Mouse (Mus musculus): ENCODE measurements around the gene Meis3.

Gene Meis3

DNA sequence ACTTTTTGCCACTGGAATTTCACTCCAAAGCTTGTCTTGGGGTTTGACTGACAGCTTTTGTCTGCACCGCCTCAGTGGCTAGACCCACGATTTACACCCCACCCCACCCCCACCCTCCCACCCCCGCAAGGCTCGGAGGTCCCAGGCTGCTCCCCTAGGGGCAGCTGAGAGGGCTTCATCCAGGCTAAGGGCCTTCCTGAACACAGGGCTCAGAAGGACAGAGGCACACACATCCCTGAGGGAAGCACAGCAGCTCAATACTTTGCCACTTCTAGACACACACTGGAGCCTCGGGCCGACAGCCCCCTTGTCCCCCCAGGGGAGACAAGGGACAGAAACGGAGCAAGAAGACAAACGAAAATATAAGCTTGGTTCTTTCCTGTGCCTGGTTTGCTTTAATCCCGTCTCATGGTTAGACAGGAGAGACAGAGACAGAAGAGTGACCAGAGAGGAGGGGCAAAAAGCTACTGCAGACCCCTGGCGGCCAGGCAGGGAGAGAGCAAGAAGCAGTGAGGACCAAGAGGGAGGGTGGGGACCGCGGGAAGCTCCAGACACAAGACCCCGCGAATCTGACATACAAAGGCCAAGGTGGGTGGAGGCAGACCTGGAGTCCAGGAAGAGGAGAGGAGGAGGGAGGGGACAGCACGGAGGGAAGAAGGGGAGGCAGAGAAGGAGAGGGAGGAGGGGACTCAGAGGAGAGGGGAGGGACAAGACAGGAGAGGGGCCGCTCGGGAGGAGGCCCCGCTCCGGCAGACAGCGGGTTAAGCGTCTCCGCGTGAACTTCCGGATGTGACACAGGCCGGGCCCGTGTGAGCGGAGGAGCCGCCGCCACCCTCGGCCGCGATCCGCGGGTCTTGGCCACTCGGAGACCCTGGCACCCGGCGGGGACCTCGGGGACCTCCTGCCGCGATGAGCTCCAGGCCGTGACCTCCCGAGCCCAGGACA is at the start of gene Meis3:
TSS of gene Meis3 (plus strand) at position 494 of the 945 bp plus-strand sequence.
- DNase-seq (ENCODE audit: low spot score), result peak; percentile 65

DNA sequence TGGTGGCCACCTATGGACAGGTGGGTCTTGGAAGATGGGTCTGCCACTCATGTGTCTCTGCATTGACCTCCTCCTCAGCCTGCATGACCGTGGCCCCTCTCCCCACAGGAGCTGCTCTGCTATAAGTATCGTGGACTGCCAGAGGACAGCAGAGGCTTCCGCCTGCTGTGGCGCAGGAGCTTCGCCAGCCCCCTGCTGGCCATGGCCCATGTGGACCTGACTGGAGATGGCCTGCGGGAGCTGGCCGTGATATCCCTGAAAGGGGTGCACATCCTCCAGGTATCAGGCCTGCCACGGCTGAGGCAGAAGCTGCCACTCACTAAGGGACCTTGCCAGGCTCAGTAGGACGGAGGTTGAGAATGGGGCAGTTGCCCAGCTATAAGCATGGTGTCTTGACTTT is 49.1 kb upstream of the Meis3 start:
- DNase-seq (ENCODE audit: low spot score), result no peak

DNA sequence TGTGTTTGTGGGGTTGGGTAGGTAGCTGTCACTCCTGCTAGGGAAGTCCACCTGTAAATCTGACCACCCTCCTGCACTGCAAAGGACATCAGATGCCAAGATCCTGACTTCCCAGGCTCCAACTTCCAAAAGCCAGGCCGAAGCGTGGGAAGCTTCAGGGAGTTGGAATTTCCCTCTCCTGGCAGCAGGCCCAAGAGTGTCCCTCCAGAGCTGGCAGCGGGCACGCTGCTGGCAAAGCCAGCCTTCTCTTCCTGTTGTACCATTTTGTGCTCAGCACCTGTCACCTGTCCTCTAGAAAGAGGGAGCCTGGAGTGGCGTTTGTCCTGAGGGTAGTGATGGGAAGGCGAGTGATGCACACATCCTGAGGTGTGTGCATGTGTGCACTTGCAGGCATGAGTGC is 46.5 kb upstream of the Meis3 start:
- no peak for DNase-seq (ENCODE audit: low spot score)

DNA sequence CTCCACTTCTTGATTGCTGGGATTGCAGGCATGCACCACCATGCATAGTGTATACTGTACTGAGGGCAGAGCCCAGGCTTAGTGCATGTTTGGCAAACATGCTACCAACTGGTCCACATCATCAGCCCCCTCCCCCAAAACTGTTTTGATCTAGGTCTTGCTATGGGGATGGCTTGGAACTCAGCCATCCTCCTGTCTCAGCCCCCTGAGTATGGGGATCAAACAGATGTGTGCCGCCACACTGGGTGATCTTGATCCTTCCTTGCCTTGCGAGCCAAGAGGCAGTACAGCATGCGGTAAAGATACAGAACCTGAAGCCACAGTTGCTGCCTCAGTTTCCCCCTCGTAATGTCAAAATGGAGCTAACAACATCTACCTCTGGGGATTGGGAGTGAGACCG is 46.0 kb upstream of the Meis3 start:
- DNase-seq (ENCODE audit: low spot score), result no peak

- peak; percentile 91 for DNase-seq (ENCODE audit: low spot score)
Observed at GRCm38 (mm10) chr7:16129421-16129845, 45.5 kb upstream of the Meis3 start, which contains the start of gene Slc8a2. Slc8a2 (plus strand) TSS chr7:16129826.

DNA sequence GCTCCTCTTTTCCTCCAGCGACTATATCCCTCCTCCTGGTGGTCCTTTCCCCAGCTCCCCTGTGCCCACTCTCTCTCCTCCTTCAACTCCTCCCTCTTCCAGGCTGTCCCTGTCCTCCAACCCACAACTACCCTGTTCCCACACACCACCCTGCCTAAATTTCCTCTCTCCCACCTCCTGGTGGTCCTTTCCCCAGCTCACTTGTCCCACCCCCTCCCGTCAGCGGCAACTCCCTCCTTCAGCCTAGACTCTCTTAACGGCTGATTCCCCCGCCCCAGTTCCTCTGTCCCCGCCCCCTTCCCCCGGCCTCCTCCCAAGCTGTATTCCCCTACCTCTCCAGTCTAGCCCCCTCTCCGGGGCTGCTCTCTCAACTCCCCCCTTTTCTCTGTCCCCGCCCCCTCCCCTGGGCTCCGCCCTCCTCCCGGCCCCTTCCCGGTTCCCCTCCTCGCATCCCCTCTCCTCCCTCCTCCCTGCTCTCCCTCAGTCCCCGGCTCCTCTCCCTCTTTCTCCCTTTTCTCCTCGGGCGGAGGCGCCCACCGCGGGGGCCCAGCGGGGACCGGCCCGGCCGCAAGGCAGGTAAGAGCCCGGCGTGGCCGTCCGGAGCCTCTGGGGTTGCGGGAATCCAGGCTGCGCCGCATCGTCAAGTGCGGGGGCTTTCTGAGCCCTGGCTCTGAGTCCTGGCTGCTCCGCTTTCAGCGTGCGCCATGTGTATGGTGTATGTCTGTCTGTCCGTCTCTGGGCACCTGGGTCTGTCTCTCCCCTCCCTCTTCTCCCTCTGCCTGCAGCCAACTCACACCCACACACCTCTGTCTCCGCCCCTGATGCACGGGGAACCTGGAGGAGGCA is 44.8 kb upstream of the Meis3 start:
- peak; percentile 54 for DNase-seq (ENCODE audit: low spot score)

DNA sequence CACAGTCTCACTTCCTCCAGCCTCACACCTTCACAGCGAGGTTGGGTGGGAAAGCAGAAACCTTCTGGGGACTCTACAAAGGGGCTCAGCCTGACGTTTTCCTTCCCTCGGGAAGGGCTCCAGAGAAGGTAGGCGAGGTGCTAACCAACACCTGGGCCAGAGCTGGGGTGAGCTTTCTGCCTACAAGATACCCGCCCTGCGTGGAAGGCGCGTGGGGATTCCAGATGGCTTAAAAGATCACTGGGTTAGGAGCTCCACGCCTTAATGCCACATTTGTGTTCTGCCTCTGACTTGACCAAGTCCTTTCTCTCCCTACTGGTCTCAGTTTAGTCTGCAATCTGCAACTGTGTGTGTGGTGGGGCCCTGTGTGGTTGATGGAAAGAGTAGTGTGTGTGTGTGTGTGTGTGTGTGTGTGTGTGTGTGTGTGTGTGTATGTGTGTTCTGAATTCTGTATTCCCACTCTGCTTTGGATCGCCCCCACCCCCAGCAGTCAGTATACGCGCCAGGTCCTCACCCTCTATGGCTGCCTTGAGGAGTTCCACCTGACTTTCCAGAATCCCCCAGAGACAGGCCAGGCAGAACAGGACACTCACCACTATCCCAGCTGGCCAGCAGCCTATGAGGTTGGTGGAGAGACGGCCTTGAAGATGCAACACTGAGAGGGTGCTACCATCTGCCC is 43.8 kb upstream of the Meis3 start:
- no peak for DNase-seq (ENCODE audit: low spot score)

DNA sequence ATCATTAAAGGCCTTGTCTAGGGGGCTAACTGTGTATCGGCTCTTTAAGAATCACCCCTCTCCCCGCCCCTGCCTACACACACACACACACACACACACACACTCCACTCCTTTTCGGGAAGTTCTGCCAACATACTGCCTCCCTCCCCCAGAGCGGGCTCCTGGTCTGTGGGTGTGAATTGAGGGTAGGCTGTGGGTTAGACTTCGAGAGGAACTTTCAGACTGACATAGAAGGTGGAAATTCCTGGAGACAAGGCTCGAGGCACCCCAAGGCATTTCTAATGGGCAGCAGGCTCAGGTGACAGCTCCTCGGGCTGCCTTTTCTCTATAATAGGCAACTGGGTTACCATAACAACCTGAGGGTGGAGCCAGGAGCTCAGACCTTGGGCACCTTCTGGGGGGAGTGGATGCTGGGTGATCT is 42.7 kb upstream of the Meis3 start:
- DNase-seq (ENCODE audit: low spot score), result no peak

GRCm38 (mm10) chr7:16132926-16133325 is 42.0 kb upstream of the Meis3 start:
- DNase-seq (ENCODE audit: low spot score), result no peak

DNA sequence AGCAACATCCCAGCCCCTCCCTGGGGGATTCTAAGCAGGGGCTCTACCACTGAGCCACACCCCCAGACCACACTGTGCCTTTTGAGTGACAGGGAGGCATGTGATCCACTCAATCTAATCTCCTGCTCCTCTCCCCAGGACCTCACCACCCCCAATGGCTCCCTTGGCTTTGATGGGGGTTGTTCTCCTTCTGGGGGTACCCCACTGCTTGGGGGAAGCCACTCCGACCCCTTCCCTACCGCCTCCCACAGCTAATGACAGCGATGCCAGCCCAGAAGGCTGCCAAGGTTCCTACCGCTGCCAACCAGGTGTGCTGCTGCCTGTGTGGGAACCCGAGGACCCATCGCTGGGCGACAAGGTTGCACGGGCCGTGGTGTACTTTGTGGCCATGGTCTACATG is 41.2 kb upstream of the Meis3 start:
- DNase-seq (ENCODE audit: low spot score), result no peak

GRCm38 (mm10) chr7:16134951-16135392 is 39.9 kb upstream of the Meis3 start:
- DNase-seq (ENCODE audit: low spot score), result no peak

DNA sequence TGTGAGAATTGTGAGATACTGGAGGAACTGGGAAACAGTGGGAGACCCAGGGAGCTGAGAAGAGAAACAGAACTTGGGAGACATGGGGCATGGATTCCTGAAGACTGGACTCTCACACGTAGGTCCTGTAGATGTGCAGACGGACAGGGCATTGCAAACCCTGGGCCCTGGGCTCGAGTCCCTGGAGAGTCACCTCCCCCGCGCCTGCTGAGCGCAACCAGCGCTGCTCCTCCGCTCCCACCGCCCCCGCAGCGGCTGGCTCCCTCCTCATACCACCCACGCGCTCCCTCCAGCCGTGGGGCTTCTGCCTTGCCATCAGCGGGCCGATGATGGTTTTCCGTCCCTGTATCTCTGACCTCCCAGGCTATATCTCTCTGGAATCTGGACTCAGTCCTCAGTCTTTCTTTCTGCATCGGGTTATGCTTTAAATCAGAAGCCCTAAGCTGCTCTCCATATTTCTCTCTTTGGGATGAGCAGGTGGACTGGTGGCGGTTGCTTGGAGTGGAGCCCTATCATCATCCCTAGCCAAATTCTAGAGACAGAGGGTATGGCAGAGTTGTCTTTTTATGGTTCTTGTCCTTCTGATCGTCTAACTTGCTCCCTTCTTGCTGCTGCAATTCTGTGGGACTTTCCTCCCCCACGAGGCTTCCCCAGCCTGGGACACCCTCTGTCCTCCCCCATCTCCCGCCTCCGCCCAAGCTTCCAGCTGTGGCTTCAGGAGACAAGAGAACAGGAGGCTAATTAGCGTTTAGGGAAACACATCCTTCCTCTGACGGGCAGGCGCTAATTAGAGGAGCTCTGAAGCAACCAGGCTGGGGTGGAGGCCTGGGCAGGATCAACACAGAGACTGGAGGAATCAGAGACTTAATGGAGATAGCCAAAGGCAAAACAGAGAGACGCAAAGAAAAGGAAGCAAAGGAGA is 28.1 kb upstream of the Meis3 start:
- DNase-seq (ENCODE audit: low spot score), result peak; percentile 75

DNA sequence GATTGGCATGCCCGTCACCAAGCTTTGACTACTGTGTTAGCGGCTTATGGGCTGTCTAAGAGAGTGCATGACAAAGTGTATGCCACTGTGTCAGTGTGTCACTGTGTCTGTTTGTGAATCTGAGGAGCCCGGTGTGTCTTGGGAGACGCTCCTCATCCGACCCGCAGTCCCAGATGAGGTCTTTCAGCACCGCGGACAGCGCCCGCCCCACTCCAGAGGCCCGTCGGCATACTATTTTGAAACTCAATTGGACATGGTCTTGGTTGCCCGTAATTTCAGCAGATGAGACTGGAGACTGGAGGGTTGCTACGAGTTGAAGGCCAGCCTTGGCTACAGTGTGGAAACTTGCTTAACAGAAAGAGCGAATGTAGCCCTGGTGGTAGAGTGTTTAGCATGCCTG is 27.2 kb upstream of the Meis3 start:
- no peak for DNase-seq (ENCODE audit: low spot score)

DNA sequence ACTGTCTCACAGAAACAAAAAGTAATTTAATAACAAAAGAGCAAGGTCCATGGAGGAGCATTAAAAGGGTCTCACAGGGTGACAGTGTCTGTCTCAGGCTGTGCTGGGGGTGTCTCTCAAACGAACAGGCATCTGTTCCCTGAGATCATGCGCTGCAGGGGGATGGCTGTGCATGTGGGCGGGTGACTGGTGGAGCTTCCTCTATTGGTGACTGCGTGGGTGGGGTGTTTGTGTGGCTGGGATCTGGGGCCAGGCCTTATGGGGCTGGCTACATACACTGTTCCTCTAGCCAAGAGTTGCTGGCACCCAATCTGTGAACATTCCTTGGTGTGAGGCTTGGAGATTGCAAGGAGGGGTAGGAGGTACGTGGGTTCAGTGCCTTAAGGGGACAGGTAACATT is 25.6 kb upstream of the Meis3 start:
- peak; percentile 91 for DNase-seq (ENCODE audit: low spot score)

DNA sequence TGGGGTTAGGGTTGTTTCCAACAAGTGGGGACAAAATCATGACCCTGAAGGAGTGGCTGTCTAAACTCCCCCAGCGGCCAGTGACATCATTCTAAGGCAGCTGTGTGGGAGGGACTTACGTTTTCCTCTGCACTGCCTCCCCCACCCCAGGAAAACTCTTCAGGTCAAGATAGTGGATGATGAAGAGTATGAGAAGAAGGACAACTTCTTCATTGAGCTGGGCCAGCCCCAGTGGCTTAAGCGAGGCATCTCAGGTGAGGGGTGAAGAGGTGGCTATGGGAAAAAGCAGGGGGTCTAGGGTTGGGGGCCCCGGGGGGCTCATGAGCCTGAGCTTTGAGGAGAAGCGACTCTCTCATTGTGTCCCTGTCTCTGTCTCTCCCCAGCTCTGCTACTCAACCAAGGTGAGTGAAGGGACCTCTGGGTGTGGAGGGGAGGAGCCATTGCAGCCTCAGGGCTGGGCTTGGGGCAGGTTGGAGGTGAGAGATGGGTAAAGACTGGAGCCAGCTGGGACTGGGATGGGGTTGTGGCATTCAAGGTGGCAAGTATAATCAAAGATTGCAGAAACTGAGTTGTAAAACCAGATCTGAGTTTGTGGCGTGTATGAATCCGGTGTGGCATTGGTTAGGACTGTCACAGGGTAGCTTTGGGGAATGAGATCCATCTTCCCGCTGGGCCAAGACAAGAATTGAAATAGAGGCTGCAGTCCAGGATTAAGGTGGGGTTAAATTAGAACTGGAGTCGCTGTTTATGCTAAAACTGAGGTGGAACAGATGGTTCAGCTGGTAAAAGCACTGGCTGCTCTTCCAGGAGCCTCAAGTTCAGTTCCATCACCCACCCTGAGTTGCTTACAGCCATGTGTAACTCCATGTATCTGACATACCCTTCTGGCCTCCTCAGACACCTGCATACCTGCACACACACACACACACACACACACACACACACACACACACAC is 24.4 kb upstream of the Meis3 start:
- no peak for DNase-seq (ENCODE audit: low spot score)

DNA sequence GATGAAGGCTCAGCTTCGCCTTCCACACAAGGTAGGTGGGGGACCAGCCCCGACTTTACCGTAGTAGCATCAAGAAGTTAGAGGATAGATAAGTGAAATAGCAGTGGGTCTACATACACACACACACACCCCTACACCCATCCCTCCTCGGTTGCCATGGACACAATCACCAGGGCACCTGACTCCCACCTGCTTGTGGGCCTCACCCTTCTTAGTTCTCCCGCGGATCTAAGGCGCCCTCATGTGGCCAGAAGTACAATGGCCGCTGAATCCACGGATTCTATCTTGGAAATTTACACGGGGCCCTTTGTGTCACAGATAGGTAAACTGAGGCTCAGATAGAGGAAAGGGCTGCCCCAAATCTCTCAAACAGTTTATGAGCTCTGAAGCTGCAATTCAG is 21.4 kb upstream of the Meis3 start:
- DNase-seq (ENCODE audit: low spot score), result peak; percentile 68

DNA sequence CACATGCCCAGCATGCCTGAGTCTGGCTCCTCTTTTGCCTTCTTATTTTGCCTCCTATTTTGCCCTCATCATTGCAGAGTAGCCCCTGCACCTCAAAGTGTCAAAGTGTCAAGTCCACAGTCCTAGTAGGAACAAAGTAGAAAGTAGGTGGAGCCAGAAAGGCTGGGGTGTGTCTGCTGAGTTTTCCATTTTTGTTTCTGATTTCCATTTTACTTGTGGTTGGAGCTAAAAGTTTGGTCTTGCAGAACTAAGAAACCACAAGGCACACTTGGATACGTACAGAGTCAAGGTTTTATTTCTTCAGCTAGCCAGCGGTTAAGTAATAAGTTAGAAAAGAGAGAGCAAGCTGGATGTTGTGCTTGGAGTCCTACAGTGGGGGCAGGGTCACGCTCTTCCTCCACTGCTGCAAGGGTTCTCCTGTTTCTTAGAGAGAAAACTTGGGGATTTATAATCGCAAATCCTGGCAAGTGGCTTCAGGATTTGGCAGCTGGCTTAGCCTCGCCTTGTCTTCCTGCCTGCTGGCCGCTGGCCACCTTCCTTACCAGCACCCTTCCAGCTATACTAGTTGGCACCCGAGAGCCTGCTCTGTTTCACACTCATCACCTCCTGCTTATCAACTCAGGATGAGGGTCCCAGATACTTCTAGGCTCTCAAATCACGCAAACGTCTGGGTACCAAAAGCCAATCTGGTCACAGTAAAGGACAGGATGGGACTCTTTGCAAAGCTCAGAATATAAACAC is 19.6 kb upstream of the Meis3 start:
- no peak for DNase-seq (ENCODE audit: low spot score)

GRCm38 (mm10) chr7:16156105-16156714 is 18.7 kb upstream of the Meis3 start:
- no peak for DNase-seq (ENCODE audit: low spot score)

GRCm38 (mm10) chr7:16158735-16159134 is 16.2 kb upstream of the Meis3 start:
- DNase-seq (ENCODE audit: low spot score), result no peak

All from layer of hippocampus, adult 11-12 months (tissue).